Mouse (Mus musculus) hindbrain, embryonic 14.5 days (tissue): ENCODE data around the gene Ppfia3. TPM values are rescaled to one million over a fixed set of nuclear protein-coding genes. Genes with fewer than 3 reads are reported as not detected.

Source experiments
- ATAC-seq: fragments of 200-750 bp; cut with Nextera tagmentation; 2 replicates; pipeline ENCODE4 v1.8.0; 2017; ENCODE audit warnings: moderate number of reproducible peaks, mild to moderate bottlenecking, moderate TSS enrichment, moderate library complexity; ENCODE audit not compliant: low FRiP score
- DNase-seq: peaks from one replicate; pipeline ENCODE4 v3.0.0-alpha.2; 2015; ENCODE audit warnings: low spot score
- H3K27ac ChIP-seq: fragments of 300-500 bp; sonication (generic); 2 replicates; pipeline ENCODE4 v1.5.1; 2014; ENCODE audit warnings: mild to moderate bottlenecking, moderate library complexity
- H3K27me3 ChIP-seq: fragments of 300-500 bp; sonication (generic); 2 replicates; pipeline ENCODE4 v1.6.1; 2014; ENCODE audit warnings: mild to moderate bottlenecking, low read length, mixed read lengths; ENCODE audit not compliant: control insufficient read depth, insufficient read depth
- H3K36me3 ChIP-seq: fragments of 300-500 bp; sonication (generic); replicated peaks from 2 replicates; pipeline ENCODE4 v1.6.1; 2014; ENCODE audit not compliant: control insufficient read depth, insufficient read depth
- H3K4me1 ChIP-seq: fragments of 300-500 bp; sonication (generic); replicated peaks from 2 replicates; pipeline ENCODE4 v1.6.1; 2014; ENCODE audit warnings: antibody characterized with exemption, low read length, mixed read lengths; ENCODE audit not compliant: control insufficient read depth, insufficient read depth
- H3K4me2 ChIP-seq: fragments of 300-500 bp; sonication (generic); replicated peaks from 2 replicates; pipeline ENCODE4 v1.6.1; 2014; ENCODE audit warnings: mild to moderate bottlenecking, moderate library complexity
- H3K4me3 ChIP-seq: fragments of 300-500 bp; sonication (generic); replicated peaks from 2 replicates; pipeline ENCODE4 v1.5.1; 2014; ENCODE audit warnings: mild to moderate bottlenecking, low read length
- H3K9ac ChIP-seq: fragments of 300-500 bp; sonication (generic); 2 replicates; pipeline ENCODE4 v1.6.1; 2014
- H3K9me3 ChIP-seq: fragments of 300-500 bp; sonication (generic); 2 replicates; pipeline ENCODE4 v1.6.1; 2016; ENCODE audit warnings: low read length; ENCODE audit not compliant: control insufficient read depth
- WGBS: fragments of 180-500 bp; shearing (Covaris S2); extraction: QIAGEN DNeasy Blood & Tissue Kit; methylation state at CpG from one replicate; pipeline ENCODE4 v1.1.7; 2014; 5-methylcytosine and 5-hydroxymethylcytosine counted together
- polyA plus RNA-seq: library from polyadenylated mRNA; unstranded; fragments of >200 nt; fragmentation: Nextera tagmentation; extraction: Ambion mirVana; gene quantifications from 2 replicates; pipeline ENCODE4 v1.2.1, GENCODE M21; 2014

Ppfia3 gene
- polyA plus RNA-seq, 1 experiment from 2014 or later, result 29.8 TPM

DNA sequence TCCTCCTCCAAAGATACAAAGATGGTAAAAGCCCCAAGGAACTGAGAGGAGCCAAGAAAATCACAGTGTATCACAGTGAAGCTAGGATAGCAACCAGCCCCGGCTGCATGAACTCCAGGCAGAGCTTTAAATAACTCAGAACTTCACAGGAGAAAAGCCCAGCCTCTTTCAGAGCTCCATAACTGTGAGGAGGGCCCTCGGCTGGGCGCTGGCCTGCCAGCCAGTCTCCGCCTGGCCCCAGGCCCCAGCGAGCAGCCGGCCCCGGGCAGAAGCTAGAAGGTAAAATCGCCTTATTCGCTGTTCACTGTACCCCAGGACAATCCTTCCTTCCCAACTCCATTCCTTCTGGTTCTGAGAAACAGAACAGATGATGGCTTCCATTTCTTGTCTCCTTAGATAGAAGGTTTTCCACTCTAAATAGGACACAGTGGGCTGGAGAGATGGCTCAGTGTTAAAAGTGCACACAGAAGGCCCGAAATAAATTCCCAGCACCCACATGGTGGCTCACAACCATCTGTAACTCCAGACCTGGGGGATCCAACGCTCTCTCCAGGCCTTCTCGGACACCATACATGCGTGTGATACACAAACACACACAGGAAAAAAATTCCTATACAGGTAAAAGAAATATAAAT, 37.9 kb downstream of the Ppfia3 start:
- 86% methylated on average over 13 of the region's 13 CpGs for WGBS

GRCm38 (mm10) chr7:45325800-45326199, 41.0 kb downstream of the Ppfia3 start:
- no peak for DNase-seq
- no peaks in the 10 kb centered on the region for H3K27me3 ChIP-seq
- no peak overlapping the region for H3K9ac ChIP-seq
- no peak overlapping the region for H3K4me2 ChIP-seq
- H3K4me3 ChIP-seq, result no peak overlapping the region
- H3K27ac ChIP-seq, result no peak overlapping the region
- H3K9me3 ChIP-seq, result no peaks in the 10 kb centered on the region
- no peaks in the 10 kb centered on the region for H3K36me3 ChIP-seq
- no peak for ATAC-seq
- no peaks in the 10 kb centered on the region for H3K4me1 ChIP-seq

More for the DNA sequence above, 37.9 kb downstream of the Ppfia3 start:
- ATAC-seq (no peak), DNase-seq (no peak)
- Histone ChIP-seq H3K36me3 (no peaks in the 10 kb centered on the region), H3K9ac (no peak overlapping the region), H3K4me2 (no peak overlapping the region), H3K4me3 (no peak overlapping the region), H3K27ac (no peak overlapping the region), H3K27me3 (no peaks in the 10 kb centered on the region), H3K9me3 (no peaks in the 10 kb centered on the region), H3K4me1 (0 out of 2 replicates have a peak, but pooled peaks cover 4% of the 10 kb centered on the region)

DNA sequence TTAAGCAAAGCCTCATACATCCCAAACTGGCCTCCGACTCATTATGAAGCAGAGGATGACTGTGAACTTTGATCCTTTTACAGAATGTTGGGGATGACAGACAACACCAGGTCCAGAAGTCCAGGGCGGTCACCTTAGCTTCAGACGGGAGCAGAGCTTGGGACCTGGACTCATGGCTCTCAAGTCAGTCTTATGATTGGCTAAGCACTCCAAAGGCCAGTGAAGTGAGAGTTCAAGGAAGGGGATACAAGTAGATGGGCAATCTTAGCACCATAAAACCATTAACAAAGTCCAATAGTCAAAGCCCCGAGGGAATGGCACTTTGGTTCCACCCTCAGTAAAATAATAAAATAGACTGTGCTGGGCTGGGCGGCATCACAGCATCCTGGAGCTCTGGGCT, 43.8 kb downstream of the Ppfia3 start:
- Histone ChIP-seq H3K27ac (no peak overlapping the region), H3K9me3 (no peaks in the 10 kb centered on the region), H3K4me3 (no peak overlapping the region), H3K4me2 (no peak overlapping the region), H3K9ac (no peak overlapping the region), H3K36me3 (no peaks in the 10 kb centered on the region), H3K27me3 (no peaks in the 10 kb centered on the region), H3K4me1 (no peaks in the 10 kb centered on the region)
- no peak for ATAC-seq
- WGBS, result 92% methylated on average over 5 of the region's 5 CpGs
- DNase-seq, result no peak

DNA sequence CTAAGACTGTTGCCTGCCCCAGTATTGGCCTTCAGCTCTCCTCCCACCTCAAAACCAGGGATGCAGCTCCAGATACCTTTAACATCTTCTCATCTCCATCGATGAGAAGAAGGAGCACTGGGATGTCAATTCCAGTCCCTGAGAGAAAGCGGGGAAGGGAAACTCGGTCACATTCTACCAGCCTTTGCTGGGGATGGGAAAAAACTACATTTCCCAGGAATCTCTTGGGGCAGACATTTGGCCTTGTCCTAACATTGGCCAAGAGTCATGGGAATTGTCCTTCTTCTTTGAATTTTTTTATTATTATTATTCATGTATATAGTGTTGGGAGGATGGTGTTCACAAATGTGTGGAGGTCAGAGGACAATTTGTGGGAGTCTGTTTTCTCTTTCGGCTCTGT, 44.6 kb downstream of the Ppfia3 start:
- H3K9ac ChIP-seq, result no peak overlapping the region
- H3K27ac ChIP-seq, result no peak overlapping the region
- no peaks in the 10 kb centered on the region for H3K27me3 ChIP-seq
- H3K9me3 ChIP-seq, result no peaks in the 10 kb centered on the region
- no peak overlapping the region for H3K4me2 ChIP-seq
- ATAC-seq, result no peak
- no peaks in the 10 kb centered on the region for H3K4me1 ChIP-seq
- H3K4me3 ChIP-seq, result no peak overlapping the region
- DNase-seq, result no peak
- H3K36me3 ChIP-seq, result no peaks in the 10 kb centered on the region
- 88% methylated on average over 4 of the region's 4 CpGs for WGBS

- DNase-seq (no peak), ATAC-seq (no peak)
- no peaks in the 10 kb centered on the region; the same call in 1 of the 2 replicates for H3K36me3 ChIP-seq
- 93% methylated on average over 14 of the region's 14 CpGs for WGBS
- H3K27ac ChIP-seq, result no peak overlapping the region
- H3K9ac ChIP-seq, result no peak overlapping the region
- no peak overlapping the region for H3K4me2 ChIP-seq
- no peaks in the 10 kb centered on the region for H3K9me3 ChIP-seq
- H3K4me3 ChIP-seq, result no peak overlapping the region
- H3K27me3 ChIP-seq, result no peaks in the 10 kb centered on the region
- H3K4me1 ChIP-seq, result peaks cover 7% of the 10 kb centered on the region; the same call in 1 of the 2 replicates
These were observed 50.3 kb downstream of the Ppfia3 start for GRCm38 (mm10) chr7:45316536-45316935.

GRCm38 (mm10) chr7:45315182-45315701, 51.6 kb downstream of the Ppfia3 start:
- Histone ChIP-seq H3K9ac (no peak overlapping the region), H3K4me2 (no peak overlapping the region), H3K4me1 (peaks cover 7% of the 10 kb centered on the region; the same call in 1 of the 2 replicates), H3K27me3 (no peaks in the 10 kb centered on the region), H3K27ac (no peak overlapping the region), H3K9me3 (no peaks in the 10 kb centered on the region), H3K4me3 (no peak overlapping the region), H3K36me3 (no peaks in the 10 kb centered on the region; the same call in 1 of the 2 replicates)
- WGBS, result 87% methylated on average over 10 of the region's 10 CpGs
- ATAC-seq, result no peak
- DNase-seq, result no peak

- Histone ChIP-seq H3K27me3 (no peaks in the 10 kb centered on the region), H3K27ac (peak overlapping the region; percentile 40), H3K4me1 (peaks cover 7% of the 10 kb centered on the region; the same call in 1 of the 2 replicates), H3K9ac (0 out of 2 replicates have a peak overlapping the region, but pooled peaks have one; percentile 39), H3K9me3 (no peaks in the 10 kb centered on the region), H3K36me3 (no peaks in the 10 kb centered on the region; the same call in 1 of the 2 replicates), H3K4me3 (no peak overlapping the region), H3K4me2 (peak overlapping the region; percentile 22; the same call in 1 of the 2 replicates)
- no peak for DNase-seq
- ATAC-seq, result no peak
- WGBS, result 36% methylated on average over 9 of the region's 9 CpGs
These were observed 53.3 kb downstream of the Ppfia3 start for GRCm38 (mm10) chr7:45313495-45313894.

DNA sequence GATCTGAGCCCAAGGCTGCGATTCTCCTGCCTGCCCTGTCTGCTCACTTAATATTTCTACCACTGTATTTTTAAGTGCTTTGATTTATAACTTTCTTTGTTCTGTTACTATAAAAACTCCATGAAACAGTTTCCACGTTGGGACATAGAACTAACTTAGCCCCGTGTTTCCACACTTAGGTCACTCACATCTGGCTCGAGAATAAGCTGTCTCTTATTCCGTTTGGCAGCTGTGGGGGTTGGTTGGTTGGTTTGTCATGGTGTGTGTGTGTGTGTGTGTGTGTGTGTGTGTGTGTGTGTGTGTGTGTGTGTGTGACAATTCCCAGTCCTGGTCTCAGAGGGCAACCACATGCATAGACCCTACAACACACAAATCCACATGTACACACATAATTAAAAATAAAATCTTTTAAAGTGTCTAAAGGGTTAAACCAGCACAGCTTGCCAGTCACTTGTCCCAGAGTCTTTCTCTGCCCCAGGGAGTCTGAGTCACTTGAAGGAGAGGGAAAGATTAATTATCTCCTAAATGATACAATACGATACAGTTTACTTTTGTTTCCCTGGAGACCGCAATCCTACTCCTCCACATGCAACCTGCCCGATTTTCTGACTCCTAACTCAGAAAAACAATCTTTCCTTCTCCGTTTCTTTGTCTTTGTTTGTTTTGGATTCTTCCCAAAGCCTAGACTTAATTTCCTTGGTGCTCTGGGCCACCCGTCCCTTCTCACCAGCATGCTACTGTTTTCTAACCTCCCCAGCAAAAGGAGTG, 53.9 kb downstream of the Ppfia3 start:
- Histone ChIP-seq H3K9ac (0 out of 2 replicates have a peak overlapping the region, but pooled peaks have one; percentile 39), H3K27me3 (no peaks in the 10 kb centered on the region), H3K27ac (peak overlapping the region; percentile 40), H3K36me3 (no peaks in the 10 kb centered on the region; the same call in none of the 2 replicates), H3K4me2 (peak overlapping the region; percentile 22; the same call in 1 of the 2 replicates), H3K4me1 (peaks cover 7% of the 10 kb centered on the region; the same call in 1 of the 2 replicates), H3K9me3 (no peaks in the 10 kb centered on the region), H3K4me3 (no peak overlapping the region)
- ATAC-seq, result no peak
- DNase-seq, result peak; percentile 31
- 24% methylated on average over 10 of the region's 10 CpGs for WGBS

- H3K27me3 ChIP-seq, result no peaks in the 10 kb centered on the region
- peaks cover 7% of the 10 kb centered on the region; the same call in 1 of the 2 replicates for H3K4me1 ChIP-seq
- H3K9me3 ChIP-seq, result no peaks in the 10 kb centered on the region
- no peak overlapping the region for H3K4me2 ChIP-seq
- no peak overlapping the region for H3K4me3 ChIP-seq
- no peak overlapping the region for H3K27ac ChIP-seq
- no peak overlapping the region for H3K9ac ChIP-seq
- WGBS, result 65% methylated on average over 8 of the region's 8 CpGs
- DNase-seq (no peak), ATAC-seq (no peak)
- no peaks in the 10 kb centered on the region; the same call in none of the 2 replicates for H3K36me3 ChIP-seq
These were observed 54.8 kb downstream of the Ppfia3 start for GRCm38 (mm10) chr7:45312023-45312422.
